Mouse (Mus musculus) cerebellum, adult 9-11 months (tissue): Measurements from ENCODE around the gene Cct4.
A peak's percentile ranks its signal among the peaks of the same experiment; 100 is the strongest.

Experiments
- DNase-seq: peaks from one replicate; pipeline ENCODE4 v3.0.0; 2022

Gene Cct4

GRCm38 (mm10) chr11:22985510-22985909, 4.8 kb upstream of the Cct4 start:
- no peak for DNase-seq

DNA sequence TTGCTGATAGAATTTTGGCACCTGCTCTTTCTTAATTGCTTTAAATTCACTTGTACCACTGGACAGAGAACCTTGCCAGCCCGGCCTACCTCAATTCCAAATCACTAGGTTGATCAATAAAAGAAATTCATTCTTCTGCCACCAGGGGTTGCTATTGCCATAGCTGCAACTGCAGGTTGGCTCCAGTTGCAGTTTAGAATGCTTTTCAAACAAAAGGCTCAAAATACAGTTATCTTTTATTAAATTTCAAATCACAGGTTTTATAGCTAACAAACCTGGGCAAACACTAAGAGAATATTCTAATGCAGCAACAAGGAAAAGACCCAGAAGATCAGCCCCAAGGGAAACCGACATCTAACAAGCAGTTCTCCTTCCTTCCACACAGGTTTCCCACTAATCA, 3.0 kb upstream of the Cct4 start:
- DNase-seq, result no peak

GRCm38 (mm10) chr11:22989786-22990185, 533 bp upstream of the Cct4 start:
- DNase-seq, result no peak

GRCm38 (mm10) chr11:22991218-22991835, 1.0 kb downstream of the Cct4 start:
- DNase-seq, result no peak

DNA sequence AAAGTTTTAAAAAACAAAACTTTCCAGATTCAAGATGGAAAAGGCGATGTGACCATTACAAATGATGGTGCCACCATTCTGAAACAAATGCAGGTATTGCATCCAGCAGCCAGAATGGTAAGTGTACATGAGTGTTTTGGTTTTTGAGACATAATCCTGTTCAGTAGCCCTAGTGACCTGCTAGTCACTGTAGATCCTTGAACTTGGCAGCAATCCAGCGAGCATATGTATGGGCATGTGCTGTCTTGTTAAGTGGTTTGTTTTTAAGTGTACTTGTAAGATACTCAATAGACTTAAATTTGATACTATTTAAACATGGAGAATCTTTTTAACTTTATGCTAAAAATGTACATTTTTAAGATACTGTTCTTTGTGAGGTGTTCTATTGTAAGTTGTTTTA, 4.0 kb downstream of the Cct4 start:
- DNase-seq, result no peak

GRCm38 (mm10) chr11:22995461-22995860, 5.1 kb downstream of the Cct4 start:
- no peak for DNase-seq

- DNase-seq, result no peak
These were observed 8.0 kb downstream of the Cct4 start for GRCm38 (mm10) chr11:22998308-22998707.

GRCm38 (mm10) chr11:23005276-23005675, 15.0 kb downstream of the Cct4 start:
- DNase-seq, result no peak

GRCm38 (mm10) chr11:23007166-23007480, 16.8 kb downstream of the Cct4 start:
- DNase-seq, result no peak

DNA sequence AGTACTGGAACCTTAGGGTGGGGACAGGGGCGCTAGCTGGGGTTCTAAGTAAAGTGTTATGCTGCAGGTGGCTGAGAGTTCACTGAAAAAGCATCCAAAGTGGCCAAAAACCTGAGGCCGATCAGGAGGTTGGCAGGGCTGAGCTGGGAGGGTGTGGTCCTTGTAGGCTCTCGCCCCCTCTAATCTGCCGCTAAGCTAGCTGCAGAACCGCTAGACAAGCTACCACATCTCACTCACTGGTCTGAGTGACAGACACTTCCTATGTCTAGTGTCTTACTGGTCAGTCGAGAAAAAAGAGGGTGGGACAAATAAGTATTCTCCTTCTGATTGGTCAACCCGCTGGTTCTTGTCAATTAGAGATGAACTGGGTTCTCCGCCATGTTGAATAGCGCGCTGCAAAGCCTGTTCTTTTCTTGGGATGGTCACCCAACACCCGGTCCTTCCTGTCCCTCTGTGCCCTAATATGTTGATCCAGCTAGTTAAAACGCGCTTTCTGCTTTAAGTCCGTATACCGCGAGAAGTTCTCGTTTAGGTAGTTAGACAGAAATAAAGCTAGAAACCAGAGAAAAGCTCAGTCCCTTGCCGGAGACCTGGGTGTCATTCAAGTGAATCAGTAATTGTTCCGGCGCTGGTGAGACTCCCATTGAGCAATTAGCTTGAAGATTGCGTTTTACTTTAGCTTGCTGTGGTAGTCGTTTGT, 17.3 kb downstream of the Cct4 start, which contains the start of gene Fam161a:
Gene Fam161a, plus strand, starts transcription at position 51 of the 700 bp plus-strand sequence.
- DNase-seq, result peak; percentile 92

GRCm38 (mm10) chr11:23008181-23008823, 18.0 kb downstream of the Cct4 start:
- DNase-seq, result peak; percentile 88

GRCm38 (mm10) chr11:23008824-23009200, 18.5 kb downstream of the Cct4 start:
- no peak for DNase-seq

DNA sequence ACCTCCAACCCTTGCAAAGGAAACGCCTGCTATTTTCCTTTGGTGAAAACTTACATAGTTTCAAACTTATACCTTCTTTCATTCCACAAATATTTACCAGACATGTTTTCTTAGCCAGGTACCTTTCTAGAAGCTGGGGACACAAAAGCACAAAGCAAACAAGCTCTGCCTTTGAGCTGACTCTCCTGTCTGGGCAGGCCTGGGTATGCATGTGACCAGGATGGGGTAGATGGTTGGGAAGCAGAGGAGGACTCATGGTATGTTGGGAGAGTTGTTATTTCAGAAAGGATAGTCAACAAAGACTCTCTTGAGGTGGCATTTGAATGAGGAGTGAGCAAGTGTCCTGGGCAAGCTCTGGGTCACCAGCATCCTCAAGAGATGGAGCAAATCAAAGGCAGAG, 22.8 kb downstream of the Cct4 start:
- DNase-seq, result no peak

- DNase-seq, result no peak
These were observed 23.4 kb downstream of the Cct4 start for GRCm38 (mm10) chr11:23013580-23014294.

- DNase-seq, result no peak
These were observed 24.7 kb downstream of the Cct4 start for GRCm38 (mm10) chr11:23014996-23015395.

GRCm38 (mm10) chr11:23017943-23018342, 27.6 kb downstream of the Cct4 start:
- no peak for DNase-seq

- no peak for DNase-seq
These were observed 29.9 kb downstream of the Cct4 start for GRCm38 (mm10) chr11:23020116-23020770.

GRCm38 (mm10) chr11:23020841-23021240, 30.5 kb downstream of the Cct4 start:
- DNase-seq, result no peak

GRCm38 (mm10) chr11:23023155-23023554, 32.8 kb downstream of the Cct4 start:
- DNase-seq, result no peak

GRCm38 (mm10) chr11:23024169-23024568, 33.9 kb downstream of the Cct4 start:
- DNase-seq, result no peak

- DNase-seq, result no peak
These were observed 38.6 kb downstream of the Cct4 start for GRCm38 (mm10) chr11:23028957-23029356.

- no peak for DNase-seq
These were observed 39.1 kb downstream of the Cct4 start for GRCm38 (mm10) chr11:23029399-23029798.

DNA sequence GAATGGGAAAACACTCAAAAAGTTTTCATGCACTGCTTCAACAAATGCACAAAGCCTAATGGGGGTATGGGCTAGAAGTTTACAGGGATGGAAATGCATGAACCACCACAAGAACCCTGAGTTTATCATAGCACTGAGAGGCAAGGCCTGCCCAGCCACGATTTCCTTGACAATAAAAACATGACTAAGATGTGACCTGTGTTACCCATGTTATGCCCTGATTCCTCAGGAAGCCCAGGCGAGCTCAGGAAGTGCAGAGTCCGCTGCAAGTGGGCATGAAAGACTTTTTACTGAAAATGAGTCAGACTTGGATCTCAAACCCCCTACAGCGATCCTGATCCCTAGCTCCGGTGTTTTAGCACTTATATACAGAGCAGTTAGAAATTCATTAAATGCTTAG, 56.9 kb downstream of the Cct4 start:
- no peak for DNase-seq
